Mouse (Mus musculus) CD8-positive naive resting alpha-beta T cell, adult 2 months (primary cell): ENCODE results near the gene Frmd6.

ENCODE experiments used
- DNase-seq, 2 experiments: peaks; one replicate each; pipeline ENCODE4 v3.0.0; 2022; ENCODE audit warnings: low read depth in 2 of 2, low spot score in 2 of 2

The Frmd6 gene

DNA sequence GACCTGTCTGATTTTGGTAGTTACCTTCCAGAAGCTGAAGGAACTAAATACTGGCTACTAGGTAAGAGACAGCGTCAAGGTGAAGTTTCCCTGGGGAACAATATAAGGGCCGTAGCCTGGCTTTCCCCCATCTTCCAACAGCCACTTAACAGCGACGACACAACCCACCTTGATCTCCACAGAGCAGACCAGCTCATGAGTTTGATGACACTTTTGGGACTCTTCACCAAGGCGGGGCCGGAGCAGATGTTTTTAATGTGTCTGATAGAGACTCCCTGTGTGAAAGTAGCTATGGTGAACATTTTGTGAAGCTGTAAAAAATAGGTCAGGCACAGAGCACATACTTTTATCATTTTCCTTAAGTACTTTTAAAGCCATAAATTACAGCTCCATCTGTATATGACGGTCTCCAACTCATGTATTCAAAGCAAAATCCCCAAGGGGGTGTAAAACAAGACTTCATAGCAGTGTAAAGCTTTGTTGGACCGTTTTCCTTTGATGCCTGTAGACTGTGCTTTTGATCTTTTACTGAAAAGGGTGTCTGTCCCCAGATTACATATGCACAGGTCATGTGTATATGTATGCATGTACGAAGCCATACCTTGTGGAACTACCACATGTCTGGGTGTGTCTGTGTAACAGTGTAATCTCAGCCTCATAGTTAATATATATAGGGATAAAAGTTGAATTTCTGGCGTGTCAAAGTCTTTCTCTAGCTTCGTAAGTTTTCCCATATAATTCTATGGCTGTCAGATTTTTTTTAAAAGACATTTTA lies 24.4 kb downstream of the Frmd6 start:
- DNase-seq = no peak

DNA sequence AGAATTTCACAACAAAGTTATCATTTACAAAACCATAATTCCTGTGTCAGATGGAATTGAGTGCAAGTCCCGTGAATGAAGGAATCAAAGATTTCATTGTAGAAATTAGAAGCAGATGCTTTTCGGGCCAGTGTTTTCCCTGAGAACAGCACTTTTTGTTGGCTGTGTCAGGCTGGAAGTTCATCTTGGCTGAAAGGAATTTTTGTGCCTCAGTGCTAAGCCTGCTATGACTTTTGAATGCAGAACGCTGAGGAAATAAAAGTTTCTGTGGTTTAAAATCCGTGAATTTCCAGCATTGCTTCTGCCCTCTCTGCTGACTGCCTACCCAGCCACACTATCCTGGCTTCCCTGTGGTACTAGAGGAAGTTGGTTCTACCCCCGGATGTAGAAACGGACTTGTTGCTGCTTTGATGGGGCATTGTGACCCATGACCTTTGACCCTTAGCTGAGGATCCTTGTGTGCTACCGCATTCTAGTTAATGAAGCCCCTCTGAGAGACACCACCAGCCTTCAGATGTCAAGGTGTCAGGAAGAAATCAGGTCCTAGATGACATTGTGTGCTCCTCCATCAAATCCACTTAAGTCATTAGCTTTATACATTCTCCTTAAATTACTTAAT lies 26.1 kb downstream of the Frmd6 start:
- DNase-seq = no peak

DNA sequence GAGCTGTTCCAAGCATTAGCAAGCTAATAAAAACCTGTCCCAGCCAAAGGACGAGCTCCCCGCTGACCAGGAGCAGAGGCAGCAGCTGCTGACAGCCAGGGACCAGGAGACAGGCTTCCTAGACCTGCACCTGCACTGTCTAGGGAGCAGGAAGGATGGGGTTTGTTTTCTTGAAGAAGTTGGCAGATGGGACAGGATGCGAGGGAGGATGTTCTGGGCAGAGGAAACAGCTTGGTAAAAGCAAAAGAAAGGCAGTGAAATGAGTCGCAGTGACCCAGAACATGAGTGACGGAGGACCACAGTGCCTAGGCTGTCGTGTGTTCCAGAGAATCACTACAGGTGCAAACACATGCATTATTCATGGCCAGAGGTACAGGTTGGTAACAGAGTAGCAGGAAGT lies 27.7 kb downstream of the Frmd6 start:
- DNase-seq = peak; percentile 3 to 10

DNA sequence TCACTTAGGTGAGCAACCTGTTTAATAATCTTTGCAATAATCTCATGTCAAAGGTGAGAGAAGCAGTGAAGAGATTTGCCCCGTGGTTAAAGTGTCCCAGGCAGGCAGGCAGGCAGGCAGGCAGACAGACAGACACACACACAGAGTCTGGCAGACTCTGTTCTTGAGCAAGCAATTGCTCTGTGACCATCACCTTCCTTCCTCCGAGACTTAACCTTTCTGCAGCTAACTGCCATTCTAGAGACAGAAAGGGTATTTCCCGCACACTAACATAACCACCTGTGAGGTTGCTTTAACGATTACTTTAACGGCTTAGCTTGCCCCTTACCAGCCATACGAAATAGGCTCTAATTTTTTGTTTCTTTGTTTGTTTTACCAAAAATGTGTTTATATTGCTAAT lies 30.4 kb downstream of the Frmd6 start:
- no peak for DNase-seq

DNA sequence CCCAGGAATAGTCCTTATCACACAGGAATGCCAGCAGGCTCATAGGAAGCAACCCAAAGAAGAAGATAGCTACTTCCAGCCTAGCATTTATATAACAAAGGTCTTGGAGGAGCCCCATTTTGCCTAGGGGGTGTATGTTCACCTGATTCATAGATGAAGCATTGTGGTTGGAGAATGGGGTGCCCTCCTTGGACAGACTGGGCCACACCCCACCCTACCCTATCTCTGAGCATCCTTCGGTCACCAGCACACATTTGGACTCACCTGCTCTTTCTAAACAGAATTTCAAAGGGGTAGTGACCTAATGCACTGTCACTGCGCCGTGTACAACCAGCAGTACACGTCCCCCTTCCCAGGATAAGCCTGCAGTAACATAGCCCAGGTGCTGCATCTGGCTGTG lies 31.5 kb downstream of the Frmd6 start:
- no peak for DNase-seq

DNA sequence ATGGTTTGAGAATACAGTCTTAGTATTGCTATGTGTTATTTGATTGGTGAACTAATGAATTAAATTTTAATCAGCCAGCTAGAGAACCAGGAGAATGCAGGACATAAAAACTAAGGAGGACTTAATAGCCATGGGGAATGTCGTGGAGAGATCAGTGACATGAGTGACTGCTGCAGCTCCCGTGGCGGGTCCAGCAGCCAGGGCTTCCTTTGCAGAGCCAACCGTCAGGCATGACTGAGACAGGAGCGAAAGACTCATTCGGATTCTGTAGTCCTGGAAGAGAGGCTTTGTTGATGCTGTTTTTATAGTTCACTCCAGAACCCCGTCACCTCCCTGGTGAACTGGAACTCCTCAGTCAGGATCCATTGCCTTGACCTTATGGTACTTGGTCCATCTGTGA lies 38.0 kb downstream of the Frmd6 start:
- DNase-seq = no peak

DNA sequence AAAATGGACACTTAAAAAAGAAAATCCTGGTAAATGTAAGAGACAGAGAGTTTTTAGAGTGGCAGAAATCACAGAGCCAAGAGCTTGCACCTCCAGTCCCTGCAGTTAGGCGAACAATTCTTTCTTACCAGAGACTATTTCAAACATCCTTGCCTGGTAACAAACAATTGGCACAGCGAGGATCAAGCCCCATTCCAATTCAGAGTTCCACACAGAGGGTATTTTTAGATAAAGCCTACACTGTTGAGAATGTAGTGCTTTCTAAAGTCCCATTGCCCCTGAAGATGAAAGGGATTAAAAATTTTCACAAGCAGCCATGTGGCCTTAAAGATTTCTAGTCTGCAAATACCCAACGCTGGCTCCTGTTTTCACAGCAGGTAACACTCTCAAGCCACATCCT lies 42.5 kb downstream of the Frmd6 start:
- no peak for DNase-seq

DNA sequence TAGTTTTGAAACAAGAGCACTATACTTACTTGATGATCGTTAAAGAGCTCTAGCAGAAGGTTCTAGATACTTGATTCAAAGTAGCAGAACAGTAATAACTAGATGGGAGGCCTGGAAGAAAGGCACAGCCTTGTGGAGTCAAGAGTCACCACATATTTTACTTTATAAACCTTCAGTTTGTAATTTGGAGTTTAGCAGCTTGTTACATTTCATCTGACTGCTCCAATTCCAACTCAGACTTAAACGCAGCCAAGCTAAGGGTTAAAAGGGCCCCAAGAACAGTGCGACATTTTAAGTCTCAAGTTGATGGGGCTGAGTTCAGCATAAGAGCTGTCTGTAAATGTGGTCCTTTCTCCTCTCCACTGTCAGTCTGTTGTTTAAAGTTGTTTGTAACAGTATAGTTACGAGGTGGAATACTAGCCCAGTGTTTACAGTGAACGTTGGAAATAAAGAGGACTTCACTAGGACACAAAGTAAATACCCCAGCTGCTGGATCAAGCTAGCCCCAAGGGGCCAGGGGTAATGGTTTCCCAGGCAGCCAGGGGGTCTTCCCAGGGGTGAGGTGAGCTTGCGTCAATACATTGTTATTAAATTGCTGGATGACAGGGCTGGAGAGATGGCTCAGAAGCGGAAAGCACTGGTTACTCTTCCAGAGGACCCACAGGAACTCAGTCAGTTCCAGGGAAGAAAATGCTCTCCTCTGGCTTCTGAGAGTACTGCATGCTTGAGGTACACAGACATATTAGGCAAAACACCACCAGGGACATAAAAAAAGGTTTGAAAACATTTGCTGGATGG lies 43.1 kb downstream of the Frmd6 start:
- no peak for DNase-seq

DNA sequence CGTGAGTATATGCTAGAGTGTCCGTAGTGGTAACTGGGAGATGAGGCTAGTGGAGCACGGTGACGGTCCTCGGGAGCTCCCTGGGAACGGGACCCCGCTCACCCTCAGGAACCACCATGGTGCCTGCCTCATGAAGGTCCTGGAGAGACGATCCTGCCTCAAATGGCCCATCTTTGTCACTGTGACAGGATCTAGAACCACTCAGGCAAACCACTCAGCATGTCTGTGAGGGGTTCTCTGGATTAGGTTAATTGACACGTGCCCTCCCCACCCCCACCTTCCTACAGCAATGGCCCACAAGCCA lies 43.6 kb downstream of the Frmd6 start:
- DNase-seq = no peak

DNA sequence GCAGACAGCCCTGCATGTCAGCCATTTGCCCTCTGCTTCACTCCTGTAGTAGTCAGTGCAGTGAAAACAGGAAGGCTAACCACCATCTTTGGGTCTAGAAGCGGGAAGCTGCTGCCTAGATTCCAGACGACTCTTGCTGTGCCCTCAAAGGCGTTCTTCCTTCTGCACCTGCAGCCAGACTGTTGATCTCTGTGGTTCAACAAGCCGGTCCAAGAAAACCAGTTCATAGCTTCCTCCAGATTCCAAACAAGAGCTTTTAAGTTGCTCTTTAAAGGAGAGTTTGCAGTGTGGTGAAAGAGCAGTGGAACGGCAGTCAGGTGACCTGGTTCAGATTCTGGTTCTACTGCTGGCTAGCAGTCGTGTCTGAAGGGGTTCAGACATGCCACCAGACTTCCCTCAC lies 48.2 kb downstream of the Frmd6 start:
- DNase-seq = no peak

DNA sequence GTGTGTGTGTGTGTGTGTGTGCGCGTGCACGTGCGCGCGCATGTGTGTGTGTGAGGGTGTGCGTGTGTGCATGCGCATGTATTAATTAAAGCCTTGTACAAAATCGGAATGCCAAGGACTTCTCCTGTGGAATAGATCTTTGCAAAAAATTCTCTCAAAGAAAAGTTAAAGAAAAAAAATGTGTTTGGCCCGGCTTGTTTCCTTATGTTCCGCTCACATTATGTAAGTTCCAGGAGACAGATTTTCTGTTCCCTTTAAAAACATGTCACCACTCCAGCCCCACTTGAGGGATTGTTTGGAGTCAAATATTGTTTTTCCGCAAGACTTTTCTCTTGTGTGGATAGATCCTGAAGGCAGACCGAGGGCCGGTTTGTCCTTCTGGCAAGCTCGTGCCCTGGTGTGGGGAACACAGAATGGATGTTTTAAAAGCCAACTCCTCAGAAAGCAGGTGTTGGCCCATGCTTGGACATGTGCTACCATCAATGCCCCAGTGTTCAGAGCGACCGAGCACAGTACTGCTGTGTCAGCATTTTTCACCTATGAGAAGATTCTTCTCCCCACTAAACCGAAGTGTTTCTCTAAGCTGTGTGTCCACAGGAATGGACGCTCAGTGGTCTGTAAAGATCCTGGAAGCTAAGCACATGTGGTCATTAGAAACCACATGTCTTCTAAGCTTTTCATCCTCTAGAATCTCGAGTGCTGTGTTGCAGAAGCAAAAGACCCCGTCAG lies 51.1 kb downstream of the Frmd6 start:
- no peak for DNase-seq

DNA sequence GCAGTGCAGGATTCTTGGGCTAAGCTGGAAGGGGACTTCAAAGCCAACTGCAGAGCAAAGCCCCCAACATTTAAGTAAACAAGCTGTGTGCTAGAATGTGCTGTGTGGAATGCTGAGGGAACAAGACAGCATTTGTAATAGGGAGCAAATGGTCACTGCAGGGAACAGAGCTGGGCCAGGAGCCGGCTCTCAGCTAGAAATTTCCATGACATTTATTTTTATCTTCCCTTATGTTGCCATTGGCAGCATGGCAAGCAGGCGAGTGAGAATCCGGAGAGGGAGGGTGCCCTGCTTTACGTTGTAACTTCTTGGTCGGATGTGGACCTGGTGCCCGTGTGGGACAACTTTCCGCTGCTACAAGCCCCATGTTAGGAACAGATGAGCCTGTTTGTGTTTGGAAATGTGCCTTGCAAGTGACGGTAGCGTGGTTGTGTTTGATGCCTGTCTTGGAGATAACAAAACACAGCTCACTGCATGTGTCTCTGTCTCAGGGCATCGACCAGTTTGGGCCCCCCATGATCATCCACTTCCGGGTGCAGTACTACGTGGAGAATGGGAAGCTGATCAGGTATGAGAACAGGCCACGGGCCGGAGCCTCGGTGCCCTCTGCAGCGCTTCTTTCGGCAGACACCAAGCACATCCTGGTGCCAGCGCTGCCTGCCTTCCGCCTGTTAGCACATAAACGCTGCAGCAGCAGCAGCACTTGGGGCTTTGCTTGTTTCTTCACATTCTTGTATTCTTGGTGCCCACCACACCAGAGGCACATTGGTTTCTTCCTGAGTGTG lies 52.8 kb downstream of the Frmd6 start:
- DNase-seq = no peak

DNA sequence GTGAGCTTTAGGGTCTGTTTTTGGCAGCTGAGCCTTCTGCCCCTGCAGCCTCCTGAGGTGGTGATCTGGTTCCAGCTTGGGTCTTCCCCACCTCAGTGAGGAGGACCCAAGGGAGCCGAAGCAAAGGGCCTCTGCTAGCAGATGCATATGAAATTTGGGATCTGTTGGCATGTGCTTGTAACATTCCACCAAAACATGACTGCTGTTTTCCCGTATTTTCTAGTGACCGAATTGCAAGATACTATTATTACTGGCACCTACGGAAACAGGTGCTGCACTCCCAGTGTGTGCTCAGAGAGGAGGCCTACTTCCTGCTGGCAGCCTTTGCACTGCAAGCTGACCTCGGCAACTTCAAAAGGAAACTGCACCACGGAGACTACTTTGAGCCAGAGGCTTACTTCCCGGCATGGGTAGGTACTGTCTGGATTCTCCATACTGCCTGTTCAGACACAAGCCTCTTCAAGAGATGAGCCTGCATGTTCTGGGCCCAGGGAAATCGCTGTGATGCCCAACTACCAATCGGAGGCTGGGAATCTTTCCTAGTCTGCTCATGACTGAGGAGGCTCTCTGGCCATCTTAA lies 55.2 kb downstream of the Frmd6 start:
- no peak for DNase-seq

DNA sequence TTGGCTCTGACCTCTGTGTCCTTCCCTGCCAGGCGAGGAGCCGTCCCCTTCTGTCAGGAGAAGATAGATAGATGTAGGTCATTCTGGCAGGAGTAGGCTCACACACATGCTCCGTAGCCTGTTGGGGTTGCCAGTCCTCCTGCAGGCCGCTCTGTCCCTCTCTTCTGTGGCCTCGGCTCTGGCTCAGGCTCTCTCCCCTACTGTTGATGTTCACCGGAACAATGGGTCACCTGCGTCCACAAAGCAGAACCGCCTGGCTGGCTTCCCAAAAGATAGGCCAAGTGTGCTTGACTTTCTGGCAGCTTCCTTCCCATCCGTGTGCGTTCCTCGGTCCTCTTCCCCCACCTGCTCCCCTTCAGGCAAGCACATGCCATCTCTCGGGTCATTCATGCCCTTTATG lies 56.0 kb downstream of the Frmd6 start:
- no peak for DNase-seq

DNA sequence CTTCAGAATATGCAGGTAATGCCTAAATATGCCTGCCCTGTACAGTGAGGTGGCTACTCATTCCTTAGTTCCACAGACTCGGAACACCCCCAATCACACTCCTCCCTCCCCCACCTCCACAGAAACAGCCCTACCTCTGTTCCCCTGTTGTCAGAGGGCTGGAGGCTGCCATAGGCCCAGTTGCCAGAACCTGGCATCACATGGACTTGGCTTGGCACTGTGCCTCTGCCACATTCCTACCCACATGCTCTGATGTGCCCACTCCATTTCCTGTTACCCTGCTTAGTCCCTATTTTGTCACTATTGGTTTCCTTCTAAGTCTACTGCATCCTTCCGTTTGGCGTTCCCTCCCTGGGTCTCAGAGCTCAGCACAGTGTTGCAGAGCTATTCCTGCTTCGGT lies 56.5 kb downstream of the Frmd6 start:
- DNase-seq = peak in 1 of 2 experiments; percentile 0

DNA sequence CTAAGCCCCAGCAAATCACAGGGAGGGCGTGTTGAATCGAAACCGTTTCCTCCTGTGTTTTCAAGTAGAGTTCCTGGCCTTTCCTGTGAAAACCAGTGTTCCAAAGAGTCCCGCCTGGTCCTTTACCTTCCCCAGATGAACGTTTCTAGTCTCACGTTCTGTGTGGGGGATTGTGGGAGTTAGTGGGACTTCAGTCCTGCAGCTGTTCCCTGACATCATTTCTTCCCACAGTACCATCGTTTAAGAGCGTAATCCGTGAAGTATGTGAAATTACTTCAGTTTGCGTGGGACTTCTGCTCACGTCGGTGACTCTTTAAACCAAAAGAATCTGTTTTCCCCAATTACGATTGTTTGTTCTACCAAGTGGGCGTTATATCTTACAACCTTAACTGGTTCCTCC lies 57.8 kb downstream of the Frmd6 start:
- no peak for DNase-seq

DNA sequence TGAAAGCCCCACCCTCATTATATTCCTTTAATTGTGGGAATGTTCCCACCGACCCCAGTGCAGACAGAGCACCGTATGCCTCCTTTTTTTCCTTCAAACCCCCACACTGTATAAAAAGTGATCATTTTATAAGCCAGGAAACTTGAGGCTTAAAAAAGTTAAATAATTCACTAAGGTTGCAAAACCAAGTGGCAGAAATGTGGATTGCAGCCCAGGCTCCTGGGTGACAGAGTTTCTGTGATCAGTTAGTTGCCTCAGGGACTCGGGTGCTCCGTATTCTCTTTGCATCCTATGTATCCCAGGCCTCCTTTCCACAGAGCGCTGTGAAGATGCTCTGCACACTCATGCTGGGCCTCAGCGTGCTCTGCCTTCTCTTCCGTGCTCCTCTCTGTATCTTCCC lies 58.8 kb downstream of the Frmd6 start:
- DNase-seq = no peak

DNA sequence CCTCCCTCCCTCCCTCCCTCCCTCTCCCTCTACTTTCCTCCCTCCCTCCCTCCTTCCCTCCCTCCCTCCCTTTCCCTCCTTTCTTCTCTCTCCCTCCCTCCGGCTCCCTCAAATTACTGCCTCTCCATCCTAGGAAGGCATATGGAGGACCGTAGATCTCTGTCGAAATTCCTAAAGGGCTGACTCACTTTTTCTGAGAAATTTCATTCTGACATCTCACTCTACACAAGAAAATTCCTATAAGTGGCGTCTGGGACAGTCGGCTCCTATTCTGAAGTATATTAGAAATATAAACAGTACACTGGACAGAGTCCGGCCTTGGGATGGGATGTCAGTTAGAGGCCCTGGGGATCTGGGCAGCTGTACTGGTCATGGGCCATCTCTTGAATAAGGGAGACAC lies 59.7 kb downstream of the Frmd6 start:
- no peak for DNase-seq

DNA sequence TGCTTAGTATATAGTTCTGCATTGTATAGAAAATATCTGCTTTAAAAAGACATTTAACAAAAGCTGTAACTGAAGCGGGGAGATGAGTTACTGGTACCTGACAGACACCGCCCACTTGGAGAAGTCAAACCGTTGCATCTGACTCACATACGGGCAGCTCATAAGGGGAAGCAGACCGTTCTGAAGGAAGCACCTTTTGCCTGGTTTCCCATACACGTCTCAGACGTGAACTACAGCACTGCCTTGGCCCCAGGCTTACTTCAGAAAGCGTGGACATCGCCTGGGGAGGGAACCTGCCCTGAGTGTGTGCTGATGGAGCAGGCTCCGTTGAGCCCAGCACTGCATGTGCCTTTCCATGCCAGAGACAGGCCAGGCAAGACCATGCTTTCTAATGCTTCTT lies 60.3 kb downstream of the Frmd6 start:
- DNase-seq = no peak

DNA sequence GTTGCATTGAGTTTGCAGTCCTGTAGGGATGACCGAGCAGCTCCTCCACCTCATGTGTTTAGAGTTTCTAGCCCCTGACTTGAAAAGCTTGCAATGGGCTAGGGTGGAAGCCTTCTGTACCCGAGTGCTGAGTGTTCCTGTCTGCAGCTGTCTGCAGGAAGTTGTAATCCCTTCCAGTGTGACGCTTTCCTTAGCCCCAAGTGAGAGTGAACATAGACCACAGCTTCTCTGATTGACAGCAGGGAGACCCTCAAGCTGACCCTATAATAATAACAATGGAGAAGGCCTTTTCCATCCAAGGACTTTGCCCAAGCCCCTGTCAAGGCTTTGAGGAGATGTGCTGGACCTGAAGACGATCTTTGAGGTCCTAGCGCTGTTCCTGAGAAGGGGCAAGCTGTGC lies 65.1 kb downstream of the Frmd6 start:
- no peak for DNase-seq
